Mouse (Mus musculus): Measurements from ENCODE around the gene Rhbdd3.

Rhbdd3 gene

DNA sequence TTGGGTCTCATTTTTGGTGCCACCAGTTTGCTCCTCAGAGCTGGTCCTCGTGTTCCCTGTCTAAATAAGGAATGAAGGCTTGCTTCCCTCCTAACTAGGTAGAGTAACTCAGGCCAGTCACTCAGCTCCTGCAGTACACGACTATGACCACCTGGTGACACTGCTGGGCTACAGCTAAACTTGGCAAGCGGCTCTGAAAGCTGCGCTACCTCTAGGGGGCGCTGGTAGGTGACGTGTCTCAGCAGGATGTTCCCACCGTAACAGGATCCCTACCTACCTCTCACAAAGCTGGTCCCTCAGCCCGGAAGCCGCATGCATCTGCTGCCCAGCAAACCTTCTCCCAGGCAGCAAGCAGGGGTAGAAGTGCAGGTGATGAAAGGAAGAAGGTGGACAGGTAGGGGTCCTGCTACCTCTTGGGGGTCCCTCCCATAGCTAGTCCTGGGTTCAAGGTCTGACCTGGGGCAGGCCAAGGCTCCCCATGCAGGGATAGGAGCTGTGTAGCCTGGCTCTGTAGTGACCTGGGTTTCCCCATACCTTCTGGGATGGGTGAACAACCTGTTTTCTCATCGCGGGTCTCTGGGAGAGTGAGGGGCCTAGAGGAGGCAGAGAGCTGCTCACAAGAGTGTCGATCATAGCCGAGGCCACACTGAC lies 16.3 kb downstream of the Rhbdd3 start:
- CTCF ChIA-PET, result interaction anchor here (0.6 to 1.4 kb wide), 4 partner anchors 15 to 72 kb away, joined by 3 read pairs; no protein-coding TSS in a partner anchor

DNA sequence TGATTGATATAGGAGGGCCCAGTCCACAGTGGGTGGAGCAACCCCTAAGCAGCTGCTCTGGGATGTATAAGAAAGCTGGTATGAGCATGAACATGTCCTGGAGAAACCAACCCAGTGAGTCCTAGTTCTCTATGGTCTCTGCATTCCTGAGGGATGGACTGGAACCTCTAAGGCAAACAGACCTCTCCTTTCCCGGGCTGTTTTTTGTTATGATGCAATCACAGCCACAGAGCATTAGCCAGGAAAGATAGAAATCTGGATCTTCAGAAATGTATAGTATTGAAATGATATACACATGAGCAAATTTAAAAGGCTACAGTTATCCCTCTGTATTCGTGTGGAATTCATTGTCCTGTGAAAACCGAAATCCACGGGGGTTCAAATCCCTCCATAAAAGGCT lies 27.0 kb downstream of the Rhbdd3 start:
- CTCF ChIA-PET, result interaction anchor here (1.0 kb wide), 1 partner anchor 24 kb away, joined by 3 read pairs; no protein-coding TSS in a partner anchor

DNA sequence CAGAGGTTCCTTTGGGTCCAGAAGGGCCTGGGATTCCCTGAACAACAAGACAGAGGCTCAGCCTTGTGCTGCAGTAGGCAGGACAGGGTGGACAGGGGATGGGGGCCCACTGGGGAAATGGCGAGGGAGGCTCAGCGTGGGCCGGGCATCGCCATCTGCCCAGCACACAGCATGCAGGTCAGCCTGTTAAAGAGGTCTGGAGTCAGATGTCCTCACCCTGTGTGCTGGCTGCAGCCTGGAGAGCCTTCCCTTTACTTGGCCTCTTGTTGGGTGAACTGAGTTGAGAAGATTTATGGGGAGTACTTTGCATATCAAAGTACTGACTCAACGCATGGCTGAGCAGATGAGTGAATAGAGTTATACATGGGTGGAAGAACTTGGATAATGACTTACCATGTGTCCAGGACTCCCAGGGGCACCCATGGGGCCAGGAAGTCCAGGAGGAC lies 30.3 kb downstream of the Rhbdd3 start:
- CTCF ChIA-PET, result no interaction called here

DNA sequence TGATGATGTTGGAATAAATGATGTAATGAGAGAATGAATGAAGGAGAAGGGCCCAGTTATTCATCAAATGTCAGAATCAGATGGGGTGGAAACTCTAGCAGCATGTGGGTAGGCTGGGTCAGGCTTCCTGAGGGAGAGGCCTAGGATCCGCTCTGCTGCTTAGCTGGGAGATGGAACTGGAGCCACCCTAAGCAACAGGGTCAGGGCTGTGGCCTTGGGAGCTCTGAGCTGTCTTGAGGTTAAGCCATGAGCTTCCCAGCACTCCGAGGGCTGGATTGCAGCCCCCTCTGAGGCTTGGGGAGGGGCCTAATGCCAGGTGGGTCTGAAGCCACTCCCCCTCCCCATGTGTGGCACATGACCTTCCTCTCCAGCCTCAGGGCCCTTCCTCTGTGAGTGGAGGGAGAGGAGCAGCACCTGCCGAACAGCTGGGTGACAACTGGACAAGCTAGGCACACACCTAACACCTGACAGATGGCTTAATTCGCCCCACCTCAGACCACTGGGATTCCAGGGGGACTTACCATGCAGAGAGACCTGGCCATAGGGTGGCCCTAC lies 31.5 kb downstream of the Rhbdd3 start:
- CTCF ChIA-PET, result no interaction called here

DNA sequence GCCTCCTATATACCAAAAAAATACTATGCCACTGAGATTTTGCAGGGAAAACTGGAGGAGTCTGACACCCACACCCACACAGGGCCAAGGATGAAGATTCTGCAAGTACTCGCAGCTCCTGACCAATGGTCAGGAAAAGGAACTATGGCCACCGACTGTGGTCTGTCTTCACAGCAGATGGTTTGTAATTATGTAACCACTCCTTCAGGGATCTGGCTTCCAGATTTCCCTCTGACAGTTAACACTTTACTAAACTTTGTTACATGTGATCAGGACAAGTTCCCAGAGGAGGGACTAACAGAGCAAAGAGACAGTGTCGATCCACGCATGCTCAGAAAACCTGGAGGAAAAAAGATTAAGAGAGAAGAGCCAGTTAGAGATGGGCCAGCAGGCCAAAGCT lies 34.0 kb downstream of the Rhbdd3 start:
- CTCF ChIA-PET, result no interaction called here

DNA sequence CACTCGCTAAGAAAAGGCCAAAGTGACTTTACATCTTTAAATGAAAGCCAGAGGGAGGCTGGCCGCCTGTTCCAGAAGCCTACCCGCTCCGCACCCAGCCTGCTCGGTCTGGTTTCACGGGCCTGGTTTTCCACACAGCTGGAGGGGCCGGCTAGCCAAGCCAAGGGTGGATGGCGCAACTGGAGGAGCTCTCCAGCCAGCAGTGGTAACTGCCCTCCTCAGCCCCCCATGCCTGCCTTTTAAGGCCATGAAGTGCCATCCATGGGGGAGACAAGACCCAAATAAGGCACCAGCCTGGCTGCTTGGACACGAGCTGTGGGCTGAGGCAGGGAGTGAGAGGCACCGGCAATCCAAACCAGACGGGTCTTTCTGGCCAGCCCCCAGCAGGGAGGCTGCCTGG lies 37.2 kb downstream of the Rhbdd3 start:
- CTCF ChIA-PET, result no interaction called here

DNA sequence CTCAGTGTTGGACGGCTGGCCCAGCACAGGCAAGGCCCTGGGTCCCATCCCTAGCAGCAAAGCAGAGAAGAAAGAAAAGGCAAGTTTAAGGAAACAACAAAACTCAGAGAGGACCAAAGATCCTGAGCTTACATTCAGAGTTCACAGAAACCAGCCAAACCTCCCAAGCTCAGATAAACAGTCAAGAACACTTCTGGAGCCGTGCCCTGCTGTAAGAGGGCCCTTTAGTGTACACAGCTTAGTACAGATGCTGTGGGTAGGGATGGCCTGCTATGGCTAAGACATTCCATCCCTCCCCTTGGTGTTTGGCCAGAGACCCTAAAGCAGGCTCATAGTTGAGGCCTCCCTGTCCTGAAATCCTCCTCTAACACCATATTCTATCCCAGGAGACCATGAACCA lies 39.9 kb downstream of the Rhbdd3 start:
- CTCF ChIA-PET, result interaction anchor here (0.7 kb wide), 1 partner anchor 57 kb away, joined by 3 read pairs; no protein-coding TSS in a partner anchor

DNA sequence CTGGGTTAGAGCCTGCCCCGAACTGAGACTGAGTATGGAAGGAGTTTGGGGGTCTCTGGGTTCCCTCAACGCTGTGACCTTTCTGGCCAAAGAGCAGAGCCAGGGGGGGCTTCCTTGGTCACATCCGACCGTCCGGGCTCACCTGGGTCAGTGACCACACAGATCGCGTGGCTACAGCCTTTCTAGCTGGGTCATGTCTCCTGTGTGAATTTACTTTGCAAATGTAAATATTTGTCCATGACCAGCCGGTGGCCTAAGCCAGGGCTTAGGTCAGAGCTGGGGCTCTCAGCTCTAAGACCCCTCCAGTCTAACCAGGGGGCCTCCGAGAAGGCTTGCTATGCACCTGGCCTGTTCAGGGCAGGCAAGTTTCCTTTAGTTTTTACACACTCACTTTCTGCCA lies 40.6 kb downstream of the Rhbdd3 start:
- CTCF ChIA-PET, result no interaction called here

DNA sequence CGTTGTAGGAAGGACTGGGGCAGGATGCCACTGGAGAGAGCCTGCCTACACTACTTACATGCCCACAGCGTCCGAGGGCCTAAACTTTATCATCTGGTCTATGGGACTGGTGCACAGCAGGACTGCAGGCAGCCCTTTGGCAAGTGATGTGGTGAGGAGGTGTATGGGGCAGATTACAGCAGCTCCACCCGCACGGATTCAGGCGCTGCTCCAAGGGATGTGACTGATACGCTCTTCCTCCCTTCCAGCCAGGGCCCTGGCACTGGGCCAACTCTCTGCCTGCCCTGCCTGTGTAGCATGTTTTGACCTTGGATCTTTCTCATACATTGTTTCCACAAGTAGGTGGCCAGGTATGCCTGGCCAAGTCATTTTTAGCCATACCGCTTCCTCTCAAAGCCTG lies 41.9 kb downstream of the Rhbdd3 start:
- CTCF ChIA-PET, result no interaction called here

DNA sequence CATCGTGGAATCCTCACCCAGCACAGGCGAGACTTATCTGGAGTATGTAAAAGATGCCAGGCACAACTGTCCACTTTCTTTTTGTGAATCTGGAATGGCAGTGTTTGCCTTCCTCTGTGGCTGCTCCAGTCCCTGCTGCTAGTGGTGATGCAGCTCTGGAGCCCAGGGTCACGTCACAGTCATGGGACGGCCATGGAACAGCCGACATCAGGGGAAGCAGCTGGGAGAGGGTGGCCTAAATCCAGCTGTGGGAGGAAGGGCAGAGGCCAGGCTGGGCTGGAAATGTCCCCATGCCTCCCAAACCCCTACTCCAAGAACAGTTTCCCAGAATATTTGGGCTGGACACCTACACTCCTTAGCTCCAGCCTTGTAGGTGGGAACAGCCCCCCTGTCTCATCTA lies 42.5 kb downstream of the Rhbdd3 start:
- CTCF ChIA-PET, result no interaction called here

DNA sequence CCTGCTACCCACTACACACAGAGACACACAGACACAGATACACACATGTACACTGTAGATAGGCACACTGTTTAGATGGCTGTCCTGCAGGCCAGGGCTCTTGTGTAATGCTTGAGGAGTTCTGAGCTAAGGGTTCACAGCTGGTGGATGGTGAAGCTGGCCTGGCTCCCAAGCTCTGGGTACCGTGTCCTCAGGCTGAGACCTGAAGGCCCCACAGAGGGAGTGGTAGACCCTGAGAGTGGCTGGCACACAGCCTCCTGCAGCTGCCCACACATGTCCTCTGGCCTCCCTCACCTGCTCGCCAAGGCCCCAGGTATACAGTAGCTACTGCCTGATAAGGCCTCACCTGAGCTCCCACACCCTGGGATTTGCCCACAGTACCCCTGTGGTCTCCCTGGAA lies 43.2 kb downstream of the Rhbdd3 start:
- CTCF ChIA-PET, result no interaction called here

DNA sequence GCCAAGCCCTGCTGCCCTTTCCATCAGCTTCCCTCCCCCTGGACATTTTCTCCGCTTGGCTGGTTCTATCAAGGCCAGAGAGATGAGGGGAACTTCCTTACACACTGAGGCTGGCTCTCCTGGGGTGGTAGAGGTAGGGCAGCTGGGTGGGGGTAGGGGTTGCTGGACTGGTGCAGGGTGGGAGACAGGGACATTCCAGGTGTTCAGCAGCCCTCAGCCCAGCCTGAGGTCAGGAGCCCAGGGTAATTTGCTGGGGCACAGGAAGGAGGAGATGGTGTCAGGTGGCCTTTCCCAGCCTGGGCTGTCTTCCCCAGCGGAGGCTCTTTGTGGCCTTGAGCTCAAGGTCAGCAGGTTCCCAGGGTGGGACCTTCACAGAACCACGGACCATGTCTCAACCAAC lies 46.9 kb downstream of the Rhbdd3 start:
- CTCF ChIA-PET, result interaction anchor here (1.4 kb wide), 1 partner anchor 15 kb away, joined by 4 read pairs; no protein-coding TSS in a partner anchor

DNA sequence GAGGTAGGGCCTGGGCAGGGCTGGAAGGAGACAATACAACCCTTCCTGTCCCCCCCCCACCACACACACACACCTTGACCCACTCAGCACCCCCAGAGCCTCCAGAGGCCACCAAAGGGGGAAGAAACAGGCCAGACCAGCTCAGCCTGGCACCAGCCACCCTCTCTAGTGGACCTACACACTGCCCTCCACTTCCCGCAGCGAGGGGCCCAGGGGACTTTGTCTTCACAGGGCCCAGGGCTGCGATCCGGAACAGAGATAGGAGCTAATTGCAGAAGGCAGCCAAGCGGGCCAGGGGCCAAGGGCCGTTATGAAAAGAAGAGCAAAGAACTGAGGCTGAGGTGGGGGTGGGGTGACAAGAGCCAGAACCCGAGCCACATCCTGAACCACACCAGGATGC lies 50.5 kb downstream of the Rhbdd3 start:
- CTCF ChIA-PET, result no interaction called here

DNA sequence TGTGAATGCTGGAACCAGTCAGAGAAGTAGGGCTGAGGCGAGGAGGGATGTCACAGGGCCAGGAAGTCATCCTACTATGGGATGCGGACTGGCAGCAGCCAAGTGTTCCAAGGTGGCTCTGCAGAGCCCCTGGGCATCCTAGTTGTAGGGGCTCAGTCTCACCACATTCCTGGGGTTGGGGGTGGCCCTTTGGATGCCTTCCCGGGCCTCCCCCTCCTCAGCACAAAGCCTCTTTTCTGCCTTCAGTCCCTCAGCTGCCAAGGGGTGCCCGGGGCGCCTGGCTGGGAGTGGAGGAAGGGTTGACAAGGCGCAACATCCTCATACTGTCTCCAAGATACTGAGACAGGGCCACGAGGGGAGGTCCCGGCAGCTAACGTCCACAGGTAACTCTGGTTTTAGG lies 51.2 kb downstream of the Rhbdd3 start:
- CTCF ChIA-PET, result interaction anchor here (0.7 kb wide), 1 partner anchor 24 kb away, joined by 3 read pairs; no protein-coding TSS in a partner anchor

DNA sequence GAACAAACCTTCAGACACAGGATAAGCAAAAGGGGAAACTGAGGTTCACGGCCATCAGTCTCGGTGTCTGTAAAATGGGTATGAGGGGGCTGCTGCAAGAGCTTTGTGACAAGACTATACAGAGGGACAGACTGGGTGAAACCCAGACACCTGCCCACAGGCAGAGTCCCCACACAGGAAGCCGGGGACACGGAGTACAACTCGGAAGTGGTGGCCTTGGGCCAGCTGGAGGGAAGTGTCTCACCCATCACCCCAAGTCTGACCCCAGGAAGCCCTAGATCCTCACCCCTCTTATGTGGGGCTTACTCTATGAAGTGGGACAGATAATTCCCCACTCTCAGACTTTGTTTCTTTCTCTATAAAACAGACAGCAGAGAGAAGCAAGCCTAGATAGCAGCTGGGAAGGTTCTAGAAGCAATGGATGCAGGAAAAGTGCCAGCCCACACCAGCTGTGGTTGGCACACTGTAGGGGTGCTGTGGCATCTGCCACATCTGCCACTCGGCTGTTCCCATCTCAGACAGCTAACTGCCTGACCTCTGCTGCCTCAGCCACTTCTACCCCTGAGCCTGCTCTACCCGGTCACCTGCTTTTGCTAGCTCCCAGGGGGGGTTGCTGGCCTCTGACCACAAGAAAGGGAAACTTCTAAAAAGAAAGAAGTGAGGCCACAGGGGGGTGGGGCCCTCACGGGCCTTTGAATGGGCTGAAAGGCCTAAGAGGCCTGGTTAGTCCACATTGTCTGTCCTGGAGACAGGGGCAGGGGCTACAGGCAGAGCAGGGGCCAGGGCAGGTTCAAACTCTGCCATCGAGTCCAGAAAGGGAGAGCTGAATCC lies 51.9 kb downstream of the Rhbdd3 start:
- CTCF ChIA-PET, result interaction anchor here (0.7 kb wide), 2 partner anchors 25 to 770 kb away, joined by 3 to 5 read pairs; no protein-coding TSS in a partner anchor

DNA sequence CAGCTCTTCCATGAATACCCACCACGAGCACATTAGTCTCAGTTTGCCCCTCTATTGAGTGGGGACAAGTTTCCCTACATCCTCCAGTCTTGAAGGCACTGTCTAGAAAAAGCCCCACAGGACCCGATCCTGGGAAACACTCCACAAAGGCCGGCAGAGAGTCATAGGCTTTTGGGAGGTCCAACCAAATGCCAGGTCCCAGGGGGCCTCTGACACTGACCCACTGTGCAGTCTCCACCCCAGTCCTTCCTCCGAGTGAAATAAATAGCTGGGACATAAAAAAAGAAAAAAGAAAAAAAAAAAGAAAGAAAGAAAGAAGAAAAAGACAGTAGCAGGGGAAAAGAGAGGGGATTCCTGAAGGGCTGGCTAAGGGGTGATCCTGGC lies 52.5 kb downstream of the Rhbdd3 start:
- CTCF ChIA-PET, result no interaction called here

DNA sequence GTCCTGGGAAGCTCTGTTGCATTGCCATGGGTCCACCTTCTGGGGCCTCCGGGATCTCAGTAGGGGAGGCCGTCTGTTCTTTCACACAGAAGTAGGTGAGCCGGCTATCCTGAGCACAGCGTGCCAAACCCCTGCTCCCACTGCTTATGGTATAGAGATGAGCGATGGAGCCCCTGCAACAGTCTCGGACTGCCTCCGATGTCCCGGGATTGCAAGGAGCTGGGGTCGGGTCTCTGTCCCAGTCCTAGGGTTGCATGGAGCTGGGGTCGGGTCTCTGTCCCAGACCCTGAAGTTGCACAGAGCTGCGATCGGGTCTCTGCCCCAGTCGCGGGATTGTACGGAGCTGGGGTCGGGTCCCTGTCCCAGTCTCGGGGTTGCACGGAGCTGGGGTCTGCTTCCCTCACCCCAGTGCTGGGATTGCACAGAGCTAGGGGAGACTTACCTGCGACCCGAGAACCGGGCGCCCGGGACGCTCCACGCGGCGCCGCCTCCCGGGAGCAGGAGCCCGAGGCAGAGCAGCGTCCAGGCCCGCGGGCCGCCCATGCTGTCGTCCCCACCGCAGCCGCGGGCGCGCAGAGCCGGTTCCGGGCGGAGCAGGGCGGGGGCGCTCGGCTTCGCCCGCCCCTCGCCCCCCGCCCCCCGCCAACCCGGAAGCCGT lies 53.1 kb downstream of the Rhbdd3 start, which contains the start of gene Emid1:
TSS of gene Emid1 (minus strand) at position 578 of the 658 bp plus-strand sequence.
- CTCF ChIA-PET, result no interaction called here

DNA sequence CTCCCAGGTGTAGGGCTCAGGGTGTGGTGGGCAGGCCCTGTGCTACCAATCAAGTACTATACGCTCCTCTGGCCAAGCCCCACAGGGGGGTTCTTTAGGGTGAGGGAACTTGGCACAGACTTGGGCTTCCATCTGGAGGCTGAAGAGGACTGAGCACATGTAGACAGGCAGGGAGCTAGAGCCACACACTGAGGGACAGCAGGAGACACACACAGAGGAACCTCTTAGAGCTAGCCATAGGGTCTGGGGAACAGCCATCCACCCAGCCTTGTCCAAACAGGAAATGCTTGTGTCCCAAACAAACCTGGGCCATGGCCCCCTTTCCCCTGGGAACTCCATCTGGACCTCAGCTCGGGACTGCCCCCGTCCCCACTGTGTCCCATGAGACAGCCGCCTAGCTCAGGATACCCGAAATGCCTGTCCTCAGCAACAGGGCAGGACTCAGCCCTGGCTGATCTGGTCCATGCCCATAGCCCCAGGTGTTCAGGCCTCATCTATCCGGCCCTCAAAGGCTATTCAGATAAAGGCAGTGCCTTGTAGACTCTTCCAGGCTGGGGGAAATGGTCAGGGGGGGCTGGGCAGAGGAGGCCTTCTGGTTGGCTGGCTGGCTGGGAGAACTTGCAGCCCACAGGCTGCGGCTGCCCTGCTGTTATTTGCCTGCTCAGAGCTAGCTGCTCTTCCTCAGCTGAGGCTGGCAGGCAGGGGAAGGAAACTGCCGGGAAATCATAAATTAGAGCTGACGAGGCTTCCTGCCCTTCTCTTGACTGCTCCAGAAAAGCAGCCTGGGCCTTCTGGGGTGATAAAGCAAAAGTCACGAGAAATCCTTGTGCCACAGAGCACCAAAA lies 56.5 kb downstream of the Rhbdd3 start:
- CTCF ChIA-PET, result no interaction called here

Measured in spleen, embryonic (tissue).